Mouse (Mus musculus) lung, embryonic 14.5 days (tissue): ENCODE data around the gene Dnttip2. TPM values are rescaled to one million over a fixed set of nuclear protein-coding genes. Genes with fewer than 3 reads are reported as not detected.
A peak's percentile ranks its signal among the peaks of the same experiment; 100 is the strongest.
"Not testable (repeated sequence)": the region's sequence is repeated elsewhere in the genome, so short reads cannot be mapped to it uniquely, and the experiment has no call there.

Source experiments
- ATAC-seq: fragments of 200-750 bp; cut with Nextera tagmentation; 2 replicates; pipeline ENCODE4 v1.8.0; 2017; ENCODE audit warnings: mild to moderate bottlenecking, moderate TSS enrichment, moderate library complexity; ENCODE audit not compliant: insufficient read depth
- DNase-seq: peaks from one replicate; pipeline ENCODE4 v3.0.0-alpha.2; 2015
- H3K27ac ChIP-seq: fragments of 300-500 bp; sonication (generic); 2 replicates; pipeline ENCODE4 v1.5.1; 2014; ENCODE audit warnings: low read depth, mild to moderate bottlenecking, moderate library complexity
- H3K27me3 ChIP-seq: fragments of 300-500 bp; sonication (generic); 2 replicates; pipeline ENCODE4 v1.6.1; 2014; ENCODE audit warnings: low read length, control low read depth; ENCODE audit not compliant: insufficient read depth
- H3K36me3 ChIP-seq: fragments of 300-500 bp; sonication (generic); 2 replicates; pipeline ENCODE4 v1.6.1; 2014; ENCODE audit warnings: control low read depth; ENCODE audit not compliant: insufficient read depth
- H3K4me1 ChIP-seq: fragments of 300-500 bp; sonication (generic); 2 replicates; pipeline ENCODE4 v1.6.1; 2014; ENCODE audit warnings: antibody characterized with exemption, control low read depth; ENCODE audit not compliant: insufficient read depth
- H3K4me2 ChIP-seq: fragments of 300-500 bp; sonication (generic); 2 replicates; pipeline ENCODE4 v1.6.1; 2014; ENCODE audit warnings: mild to moderate bottlenecking
- H3K4me3 ChIP-seq: fragments of 300-500 bp; sonication (generic); 2 replicates; pipeline ENCODE4 v1.5.1; 2014; ENCODE audit warnings: low read depth, low read length
- H3K9ac ChIP-seq: fragments of 300-500 bp; sonication (generic); 2 replicates; pipeline ENCODE4 v1.6.1; 2014
- H3K9me3 ChIP-seq: fragments of 300-500 bp; sonication (generic); 2 replicates; pipeline ENCODE4 v1.6.1; 2016; ENCODE audit warnings: low read depth, low read length, control low read depth
- CTCF ChIP-seq: IDR thresholded peaks from 2 replicates; pipeline ENCODE4 v1.5.1; 2016; ENCODE audit warnings: antibody characterized with exemption, low read depth
- WGBS: fragments of 180-500 bp; shearing (Covaris S2); extraction: QIAGEN DNeasy Blood & Tissue Kit; methylation state at CpG from one replicate; pipeline ENCODE4 v1.1.7; 2014; 5-methylcytosine and 5-hydroxymethylcytosine counted together
- polyA plus RNA-seq: library from polyadenylated mRNA; unstranded; fragments of >200 nt; fragmentation: Nextera tagmentation; extraction: Ambion mirVana; gene quantifications from 2 replicates; pipeline ENCODE4 v1.2.1, GENCODE M21; 2014

Dnttip2 gene
- 77.8 and 80.2 TPM in 2 replicates for polyA plus RNA-seq

DNA sequence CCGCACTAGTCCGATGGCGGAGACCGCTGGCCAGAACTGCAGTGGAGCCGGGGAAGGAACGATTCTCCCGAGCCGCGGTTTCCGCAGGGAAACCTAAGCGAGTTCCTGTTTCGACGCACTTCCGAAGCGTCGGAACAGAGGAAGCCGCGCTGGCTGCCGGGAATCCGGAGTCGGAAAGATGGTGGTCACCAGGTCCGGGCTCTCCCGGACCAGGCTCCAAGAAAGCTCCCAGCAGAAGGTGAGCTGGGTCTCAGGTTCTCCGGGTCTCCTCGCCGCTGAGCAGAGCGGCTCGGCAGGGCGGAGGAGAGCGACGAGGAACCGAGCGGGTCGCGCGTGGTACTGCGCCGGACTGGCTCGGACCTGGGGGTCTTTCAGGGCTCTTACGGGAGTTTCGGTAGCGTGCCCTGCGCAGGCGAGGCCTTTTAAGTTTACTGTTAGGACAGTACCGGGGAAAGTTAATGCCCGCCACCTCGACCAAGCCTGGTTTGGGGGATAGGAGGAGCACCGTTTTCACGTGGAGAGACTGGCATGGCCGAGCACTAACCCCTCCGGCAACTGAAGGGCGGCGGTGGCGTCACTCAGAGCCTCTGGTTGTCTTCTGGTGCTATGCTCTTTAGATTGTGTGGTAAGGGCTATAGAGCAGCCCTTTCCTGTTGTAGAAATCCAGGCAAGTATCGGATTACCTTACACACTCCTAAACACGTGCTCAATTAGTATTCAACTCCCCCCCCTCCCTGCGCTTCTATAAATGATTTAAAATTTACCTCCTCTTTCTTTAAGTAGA, at the start of gene Dnttip2:
Gene Dnttip2, plus strand, starts transcription at position 148 of the 784 bp plus-strand sequence.
- no peaks in the 10 kb centered on the region for H3K9me3 ChIP-seq
- peak; percentile 99 for DNase-seq
- H3K36me3 ChIP-seq: peaks cover 45% of the 10 kb centered on the region
- peak within 1 kb of the TSS; percentile 81 for H3K4me2 ChIP-seq
- under 1% methylated on average over 57 of the region's 57 CpGs for WGBS
- ATAC-seq: peak; percentile 98
- H3K9ac ChIP-seq: peak within 1 kb of the TSS; percentile 94
- H3K27me3 ChIP-seq: no peaks in the 10 kb centered on the region
- TF ChIP-seq CTCF: no peak
- peak within 1 kb of the TSS; percentile 88 for H3K4me3 ChIP-seq
- peaks cover 4% of the 10 kb centered on the region; the same call in 1 of the 2 replicates for H3K4me1 ChIP-seq
- H3K27ac ChIP-seq: peak within 1 kb of the TSS; percentile 67; the same call in 1 of the 2 replicates

DNA sequence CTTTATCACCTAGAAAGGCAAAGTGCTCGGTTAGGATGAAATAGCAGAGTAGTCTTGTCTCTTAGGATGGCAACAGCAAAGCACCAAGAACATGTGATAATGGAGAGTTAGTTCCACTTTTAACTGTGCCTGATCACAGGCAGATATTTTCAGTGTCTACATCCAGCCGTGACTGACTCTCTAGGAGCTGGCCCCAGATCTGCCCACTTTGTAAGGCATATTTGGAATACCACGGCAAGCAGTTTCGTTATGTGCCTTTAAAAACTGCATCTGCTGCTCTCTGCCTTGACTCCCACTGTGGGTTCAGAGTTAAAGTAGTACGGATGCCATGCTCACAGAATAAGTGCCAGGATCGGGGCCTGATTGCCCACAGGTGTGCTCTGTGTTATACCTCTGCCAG, 47.2 kb upstream of the Dnttip2 start:
- DNase-seq, ATAC-seq, H3K9me3 ChIP-seq, H3K36me3 ChIP-seq, H3K9ac ChIP-seq, H3K4me1 ChIP-seq, H3K4me3 ChIP-seq, H3K4me2 ChIP-seq, H3K27ac ChIP-seq, H3K27me3 ChIP-seq: not testable (repeated sequence)
- WGBS: 52% methylated on average over 6 of the region's 6 CpGs

DNA sequence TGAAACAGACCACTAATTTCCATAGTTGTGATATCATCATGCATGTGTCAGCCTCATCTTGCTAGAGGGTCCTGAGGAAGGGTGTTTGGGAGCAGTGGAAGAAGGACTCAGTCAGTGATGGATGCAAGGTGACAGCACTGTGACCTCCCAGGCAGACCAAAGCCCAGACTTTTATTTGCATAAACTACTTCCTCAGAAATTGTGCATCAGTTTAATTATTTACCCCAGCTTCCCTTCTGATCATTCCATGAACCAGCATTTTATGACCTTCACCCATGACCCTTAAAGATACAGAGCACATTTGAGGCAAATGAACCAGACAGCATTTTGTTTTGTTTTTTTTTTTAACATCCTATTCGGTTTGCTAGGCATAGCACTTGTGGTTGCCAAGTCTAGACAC, 38.4 kb upstream of the Dnttip2 start:
- WGBS: 52% methylated on average over 1 of the region's 1 CpGs

DNA sequence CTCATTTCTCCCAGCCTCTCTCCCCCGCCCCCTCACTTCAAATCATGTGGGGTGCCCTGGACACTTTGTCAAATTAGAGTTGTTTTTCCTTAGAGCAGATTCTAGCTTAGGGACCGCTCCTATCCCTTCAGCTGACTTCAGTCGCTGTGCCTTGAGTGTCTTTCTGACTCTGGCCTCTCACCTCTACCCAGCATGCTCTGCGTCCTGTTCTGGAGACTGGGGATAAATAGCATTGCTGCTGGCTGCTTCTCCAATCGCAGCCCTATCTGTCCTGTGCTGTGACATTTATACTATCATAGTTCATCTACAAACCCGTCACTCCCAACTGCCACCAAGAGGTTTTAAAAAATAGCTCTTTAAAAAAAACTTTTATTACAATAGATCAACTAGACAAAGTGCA, 31.3 kb upstream of the Dnttip2 start:
- Histone ChIP-seq H3K9ac (no peak overlapping the region), H3K27me3 (no peaks in the 10 kb centered on the region), H3K27ac (no peak overlapping the region), H3K36me3 (no peaks in the 10 kb centered on the region), H3K9me3 (no peaks in the 10 kb centered on the region), H3K4me1 (peaks cover 5% of the 10 kb centered on the region), H3K4me3 (no peak overlapping the region), H3K4me2 (no peak overlapping the region)
- WGBS: 48% methylated on average over 6 of the region's 6 CpGs
- TF ChIP-seq CTCF: no peak
- DNase-seq: no peak
- no peak for ATAC-seq

More for the DNA sequence above, 38.4 kb upstream of the Dnttip2 start:
- no peak for DNase-seq
- TF ChIP-seq CTCF: no peak
- ATAC-seq: no peak
- Histone ChIP-seq H3K4me1 (no peaks in the 10 kb centered on the region), H3K9ac (no peak overlapping the region), H3K4me2 (no peak overlapping the region), H3K27ac (no peak overlapping the region), H3K36me3 (no peaks in the 10 kb centered on the region), H3K27me3 (no peaks in the 10 kb centered on the region), H3K4me3 (no peak overlapping the region), H3K9me3 (no peaks in the 10 kb centered on the region)

DNA sequence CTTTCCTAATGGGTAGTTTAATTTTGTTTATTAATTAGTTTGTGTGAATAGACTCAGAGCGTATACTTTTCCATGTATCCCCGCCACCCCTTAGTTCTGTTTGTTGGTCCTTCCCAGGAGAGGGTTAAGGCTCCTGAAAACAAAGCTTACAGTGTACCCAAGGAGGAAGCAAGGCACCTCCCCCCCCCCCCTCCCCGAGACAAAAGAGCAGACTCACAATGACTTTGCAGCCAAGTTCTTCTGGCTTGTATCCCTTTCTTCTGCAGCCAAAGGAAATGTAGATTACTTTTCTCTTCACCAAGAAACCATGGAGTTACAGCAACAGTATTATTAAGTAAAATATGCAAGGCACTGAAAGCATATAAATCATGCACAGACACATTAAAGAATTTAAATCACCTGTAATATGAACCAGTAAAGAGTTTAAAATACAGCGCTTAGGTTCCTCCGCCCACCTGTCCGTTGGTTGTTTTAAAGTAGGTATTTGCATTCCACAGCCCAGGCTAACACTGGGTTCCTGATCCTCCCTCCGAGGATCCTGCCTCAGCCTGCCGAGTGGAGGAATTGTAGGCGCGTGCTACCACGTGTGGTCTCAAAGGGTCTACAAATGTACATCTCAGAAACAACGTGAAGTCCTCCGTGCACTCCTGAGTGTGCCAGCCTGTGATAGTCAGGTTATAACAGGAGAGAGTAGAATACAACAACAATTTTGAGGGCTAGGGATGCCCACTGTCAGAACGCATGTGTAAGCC, 30.6 kb upstream of the Dnttip2 start:
- Histone ChIP-seq H3K9me3 (no peaks in the 10 kb centered on the region), H3K27me3 (no peaks in the 10 kb centered on the region), H3K4me2 (0 out of 2 replicates have a peak overlapping the region, but pooled peaks have one; percentile 7), H3K27ac (no peak overlapping the region), H3K4me1 (peaks cover 5% of the 10 kb centered on the region), H3K4me3 (no peak overlapping the region), H3K36me3 (no peaks in the 10 kb centered on the region), H3K9ac (no peak overlapping the region)
- WGBS: 52% methylated on average over 14 of the region's 14 CpGs
- no peak for TF ChIP-seq CTCF
- DNase-seq: peak; percentile 41
- no peak for ATAC-seq

DNA sequence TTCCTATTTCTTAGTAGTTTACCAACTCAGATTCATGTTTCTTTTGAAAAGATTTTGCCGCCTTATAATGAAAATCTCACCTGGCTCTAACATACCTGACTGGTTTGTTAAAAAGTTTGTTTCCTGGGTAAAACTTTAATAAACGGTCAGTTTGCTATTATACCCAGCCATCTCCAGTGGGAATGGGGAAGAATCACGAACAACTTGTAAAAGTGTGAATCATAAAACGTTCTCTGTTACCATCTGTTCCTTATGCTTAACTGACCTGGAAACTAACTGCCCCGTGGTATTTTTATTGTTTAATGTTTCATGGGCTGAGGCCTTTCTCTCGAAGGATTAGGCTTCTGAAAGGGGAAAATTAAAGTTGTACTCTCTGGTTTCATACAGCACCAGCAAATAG, 29.4 kb upstream of the Dnttip2 start:
- Histone ChIP-seq H3K27ac (no peak overlapping the region), H3K4me1 (peaks cover 5% of the 10 kb centered on the region), H3K4me3 (peak overlapping the region; percentile 91), H3K4me2 (peak overlapping the region; percentile 74), H3K27me3 (no peaks in the 10 kb centered on the region), H3K9me3 (no peaks in the 10 kb centered on the region), H3K9ac (peak overlapping the region; percentile 20), H3K36me3 (no peaks in the 10 kb centered on the region)
- no peak for ATAC-seq
- peak; percentile 17 for DNase-seq
- WGBS: 45% methylated on average over 6 of the region's 6 CpGs
- no peak for TF ChIP-seq CTCF
